Mouse (Mus musculus) liver, postnatal 0 days (tissue): Measurements from ENCODE around the gene Akap2. TPM values are rescaled to one million over a fixed set of nuclear protein-coding genes. Genes with fewer than 3 reads are reported as not detected.

Source experiments
- ATAC-seq: fragments of 200-750 bp; cut with Nextera tagmentation; 2 replicates; pipeline ENCODE4 v1.8.0; 2017; ENCODE audit warnings: mild to moderate bottlenecking, moderate library complexity
- DNase-seq: peaks from one replicate; pipeline ENCODE4 v3.0.0-alpha.2; 2016
- H3K27ac ChIP-seq: fragments of 300-500 bp; sonication (generic); 2 replicates; pipeline ENCODE4 v1.5.1; 2014; ENCODE audit warnings: antibody characterized with exemption, moderate library complexity, mild to moderate bottlenecking, low read depth
- H3K27me3 ChIP-seq: fragments of 300-500 bp; sonication (generic); 2 replicates; pipeline ENCODE4 v1.6.1; 2014; ENCODE audit warnings: low read length, control low read depth, mixed read lengths; ENCODE audit not compliant: insufficient read depth
- H3K36me3 ChIP-seq: fragments of 300-500 bp; sonication (generic); replicated peaks from 2 replicates; pipeline ENCODE4 v1.6.1; 2014; ENCODE audit warnings: mild to moderate bottlenecking, control low read depth, low read length, moderate library complexity, mixed read lengths; ENCODE audit not compliant: insufficient read depth
- H3K4me1 ChIP-seq: fragments of 300-500 bp; sonication (generic); 2 replicates; pipeline ENCODE4 v1.6.1; 2014; ENCODE audit warnings: antibody characterized with exemption, mild to moderate bottlenecking, control low read depth; ENCODE audit not compliant: insufficient read depth
- H3K4me2 ChIP-seq: fragments of 300-500 bp; sonication (generic); 2 replicates; pipeline ENCODE4 v1.6.1; 2014; ENCODE audit warnings: low read depth, mild to moderate bottlenecking, low read length, moderate library complexity, mixed read lengths
- H3K4me3 ChIP-seq: fragments of 300-500 bp; sonication (generic); 2 replicates; pipeline ENCODE4 v1.5.1; 2014; ENCODE audit warnings: low read depth, low read length
- H3K9ac ChIP-seq: fragments of 300-500 bp; sonication (generic); replicated peaks from 2 replicates; pipeline ENCODE4 v1.6.1; 2014; ENCODE audit warnings: mild to moderate bottlenecking, moderate library complexity
- H3K9me3 ChIP-seq: fragments of 300-500 bp; sonication (generic); 2 replicates; pipeline ENCODE4 v1.6.1; 2016; ENCODE audit warnings: mild to moderate bottlenecking, control low read depth, low read length, mixed read lengths
- CTCF ChIP-seq: sonication (generic); IDR thresholded peaks from 2 replicates; pipeline ENCODE4 v1.5.1; 2016; ENCODE audit warnings: antibody characterized with exemption, low read depth
- EP300 ChIP-seq: IDR thresholded peaks from 2 replicates; pipeline ENCODE4 v1.6.1; 2016; ENCODE audit warnings: antibody characterized with exemption, low read depth, mild to moderate bottlenecking
- WGBS: fragments of 180-500 bp; shearing (Covaris S2); extraction: QIAGEN DNeasy Blood & Tissue Kit; methylation state at CpG from one replicate; pipeline ENCODE4 v1.1.7; 2014; ENCODE audit not compliant: insufficient replicate concordance; 5-methylcytosine and 5-hydroxymethylcytosine counted together
- polyA plus RNA-seq: library from polyadenylated mRNA; unstranded; fragments of >200 nt; fragmentation: Nextera tagmentation; extraction: Ambion mirVana; gene quantifications from 2 replicates; pipeline ENCODE4 v1.2.1, GENCODE M21; 2015

The Akap2 gene
- polyA plus RNA-seq, 1 experiment from 2014 or later: 1.9 TPM

GRCm38 (mm10) chr4:57771558-57772219 is 54.2 kb downstream of the Akap2 start:
- H3K9ac ChIP-seq: no peak overlapping the region
- no peak overlapping the region for H3K4me2 ChIP-seq
- no peaks in the 10 kb centered on the region for H3K27me3 ChIP-seq
- WGBS: 89% methylated on average over 2 of the region's 2 CpGs
- H3K4me3 ChIP-seq: no peak overlapping the region
- no peak for TF ChIP-seq EP300
- no peak for TF ChIP-seq CTCF
- no peak for DNase-seq
- ATAC-seq: no peak
- no peak overlapping the region for H3K27ac ChIP-seq
- H3K4me1 ChIP-seq: no peaks in the 10 kb centered on the region
- no peaks in the 10 kb centered on the region for H3K36me3 ChIP-seq
- H3K9me3 ChIP-seq: no peaks in the 10 kb centered on the region

GRCm38 (mm10) chr4:57772851-57773510 is 55.5 kb downstream of the Akap2 start:
- H3K4me1 ChIP-seq: no peaks in the 10 kb centered on the region
- H3K4me3 ChIP-seq: no peak overlapping the region
- no peak overlapping the region for H3K4me2 ChIP-seq
- ATAC-seq (no peak), DNase-seq (no peak)
- H3K27me3 ChIP-seq: no peaks in the 10 kb centered on the region
- H3K27ac ChIP-seq: no peak overlapping the region
- TF ChIP-seq EP300 (no peak), CTCF (no peak)
- H3K9ac ChIP-seq: no peak overlapping the region
- no peaks in the 10 kb centered on the region for H3K9me3 ChIP-seq
- no peaks in the 10 kb centered on the region for H3K36me3 ChIP-seq
- 26% methylated on average over 11 of the region's 11 CpGs for WGBS

- Histone ChIP-seq H3K9ac (no peak overlapping the region), H3K4me3 (no peak overlapping the region), H3K36me3 (no peaks in the 10 kb centered on the region), H3K27me3 (no peaks in the 10 kb centered on the region), H3K9me3 (no peaks in the 10 kb centered on the region), H3K27ac (no peak overlapping the region), H3K4me1 (no peaks in the 10 kb centered on the region), H3K4me2 (no peak overlapping the region)
- 51% methylated on average over 4 of the region's 4 CpGs for WGBS
- no peak for TF ChIP-seq EP300
- no peak for TF ChIP-seq CTCF
- DNase-seq: no peak
- ATAC-seq: no peak
Measured at GRCm38 (mm10) chr4:57774517-57774916, 57.1 kb downstream of the Akap2 start.

DNA sequence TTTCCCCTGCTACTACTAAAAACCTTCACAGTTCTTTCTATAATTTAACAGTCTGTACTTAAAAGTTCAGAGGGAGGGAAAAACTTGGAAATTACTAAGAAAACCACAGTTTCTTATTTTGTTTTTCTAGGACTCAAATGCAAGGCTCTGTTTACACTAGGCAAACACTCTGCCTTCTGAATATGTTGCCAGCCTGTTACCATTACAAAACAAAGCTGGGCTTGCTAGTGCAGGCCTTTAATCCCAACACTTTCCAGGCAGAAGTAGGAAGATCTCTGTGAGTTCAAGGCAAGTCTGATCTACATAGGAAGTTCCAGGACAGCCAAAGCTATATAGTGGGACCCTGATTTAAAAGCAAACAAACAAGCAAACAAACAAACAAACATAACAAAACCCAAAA is 58.1 kb downstream of the Akap2 start:
- H3K27ac ChIP-seq: no peak overlapping the region
- H3K27me3 ChIP-seq: no peaks in the 10 kb centered on the region
- H3K9ac ChIP-seq: no peak overlapping the region
- no peak overlapping the region for H3K4me3 ChIP-seq
- DNase-seq: no peak
- no peaks in the 10 kb centered on the region for H3K9me3 ChIP-seq
- no peak for ATAC-seq
- no peaks in the 10 kb centered on the region for H3K4me1 ChIP-seq
- no peak for TF ChIP-seq CTCF
- TF ChIP-seq EP300: no peak
- no peaks in the 10 kb centered on the region for H3K36me3 ChIP-seq
- no peak overlapping the region for H3K4me2 ChIP-seq

- no peak overlapping the region for H3K9ac ChIP-seq
- H3K4me3 ChIP-seq: no peak overlapping the region
- H3K4me1 ChIP-seq: peaks cover 14% of the 10 kb centered on the region
- H3K36me3 ChIP-seq: no peaks in the 10 kb centered on the region
- no peak overlapping the region for H3K27ac ChIP-seq
- ATAC-seq (no peak), DNase-seq (no peak)
- H3K4me2 ChIP-seq: no peak overlapping the region
- H3K9me3 ChIP-seq: no peaks in the 10 kb centered on the region
- 39% methylated on average over 4 of the region's 4 CpGs for WGBS
- H3K27me3 ChIP-seq: peaks cover 10% of the 10 kb centered on the region
- TF ChIP-seq EP300 (no peak), CTCF (no peak)
Measured at GRCm38 (mm10) chr4:57780403-57780802, 62.9 kb downstream of the Akap2 start.

DNA sequence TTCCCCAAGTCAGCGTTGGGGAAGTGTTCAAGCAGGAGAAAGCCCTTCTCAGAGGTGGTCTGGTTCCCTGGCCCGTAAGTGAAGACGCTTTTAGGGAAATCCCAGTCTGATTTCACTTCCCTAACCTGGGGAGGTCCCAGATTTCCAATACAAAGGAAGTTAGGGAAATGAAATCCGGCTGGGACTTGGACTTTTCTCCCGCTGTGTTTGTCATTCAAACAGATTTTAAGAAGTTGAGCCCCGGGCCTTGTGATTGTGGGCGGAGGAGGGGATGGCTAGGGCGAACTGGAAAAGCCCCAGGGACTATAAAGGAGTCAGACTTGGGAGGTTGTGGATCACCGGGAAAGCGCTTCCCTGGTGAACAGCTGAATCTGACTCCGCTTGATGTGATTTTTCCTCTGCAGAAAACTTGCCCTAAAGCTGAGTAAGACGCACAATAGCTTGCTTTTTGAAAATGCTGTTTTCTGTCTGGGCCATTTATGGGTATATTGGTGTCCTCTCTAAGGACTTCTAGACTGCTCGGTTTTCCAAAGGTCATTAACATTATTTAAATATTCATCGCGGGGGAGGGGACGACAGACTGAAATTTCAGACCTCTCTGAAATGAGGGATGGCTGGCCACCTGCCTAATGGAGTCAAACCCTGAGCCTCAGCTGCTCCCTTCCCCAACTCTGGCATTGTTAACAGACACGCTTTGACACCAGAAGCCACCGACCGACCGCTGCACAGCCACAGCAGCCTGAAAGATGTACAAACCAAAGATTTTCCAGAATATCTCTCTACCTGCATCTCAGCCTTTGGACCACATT is 63.6 kb downstream of the Akap2 start:
- no peak for TF ChIP-seq CTCF
- no peak for TF ChIP-seq EP300
- peaks cover 10% of the 10 kb centered on the region for H3K27me3 ChIP-seq
- H3K4me3 ChIP-seq: no peak overlapping the region
- no peak overlapping the region for H3K9ac ChIP-seq
- H3K36me3 ChIP-seq: no peaks in the 10 kb centered on the region
- 18% methylated on average over 20 of the region's 20 CpGs for WGBS
- ATAC-seq: no peak
- no peaks in the 10 kb centered on the region for H3K9me3 ChIP-seq
- peaks cover 14% of the 10 kb centered on the region for H3K4me1 ChIP-seq
- H3K27ac ChIP-seq: no peak overlapping the region
- DNase-seq: no peak
- no peak overlapping the region for H3K4me2 ChIP-seq
